Mouse (Mus musculus): ENCODE measurements at regions not wholly inside any gene's neighbourhood (a gene's known extent, or its start where the extent isn't known, plus 50 kb on each side); places are given as distances from the start of the nearest gene placed in this dataset.

DNA sequence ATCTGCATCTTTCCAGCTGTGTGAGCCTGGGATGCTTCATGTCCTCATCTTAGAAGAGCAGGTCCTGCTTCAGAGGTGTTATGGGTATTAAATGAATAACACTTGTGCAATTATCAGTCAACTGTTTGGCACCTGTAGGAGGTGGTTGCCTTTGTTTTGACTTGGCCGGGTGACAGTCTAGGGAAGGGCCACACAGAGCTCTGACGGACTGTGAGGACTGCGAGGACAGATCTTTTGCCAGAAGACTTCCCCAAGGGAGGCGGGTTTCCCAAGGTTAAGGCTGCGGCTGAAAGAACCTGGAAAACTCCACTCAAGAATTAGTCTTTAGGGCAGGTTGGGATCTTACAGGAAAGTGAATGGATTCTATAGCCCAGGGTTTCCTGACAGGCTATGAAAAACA lies 239.8 kb downstream of the Ikzf2 start:
- WGBS (ENCODE audit: insufficient replicate concordance) = 77% methylated on average over 5 of the region's 5 CpGs
- no peaks in the 10 kb centered on the region for H3K9me3 ChIP-seq (replicated peaks; ENCODE audit: control insufficient read depth, low read length)
- no peaks in the 10 kb centered on the region for H3K36me3 ChIP-seq (ENCODE audit: control insufficient read depth, insufficient read depth, low read length)
- H3K27me3 ChIP-seq (ENCODE audit: control insufficient read depth, insufficient read depth, low read length) = no peaks in the 10 kb centered on the region
- no peak overlapping the region for H3K27ac ChIP-seq (ENCODE audit: low read depth, low read length)
- H3K4me1 ChIP-seq (ENCODE audit: control insufficient read depth, insufficient read depth, low read length) = no peaks in the 10 kb centered on the region
- H3K4me3 ChIP-seq (ENCODE audit: low read depth, low read length) = no peak overlapping the region
- ATAC-seq (replicated peaks; ENCODE audit: insufficient number of reproducible peaks, low FRiP score, low TSS enrichment) = no peak
- no peak overlapping the region for H3K4me2 ChIP-seq
- no peak overlapping the region for H3K9ac ChIP-seq (ENCODE audit: low read depth, low read length)

DNA sequence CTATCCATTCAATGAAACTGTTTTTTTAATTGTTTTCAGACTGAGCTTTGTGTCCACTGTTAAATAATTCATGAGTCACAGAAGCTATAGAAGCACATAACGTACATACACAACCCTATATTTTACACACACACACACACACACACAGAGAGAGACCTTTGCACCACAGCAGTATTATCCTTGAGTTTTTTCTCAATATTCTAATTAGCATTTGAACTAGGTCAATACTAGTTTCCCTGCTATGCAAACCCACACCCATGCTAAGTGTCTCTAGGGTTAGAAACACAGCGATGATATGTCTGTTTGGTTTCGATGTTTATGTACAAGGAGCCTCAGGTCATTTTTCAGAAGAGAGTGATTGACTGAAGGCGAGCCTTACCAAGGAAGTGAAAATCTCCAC lies 242.3 kb downstream of the Ikzf2 start:
- Histone ChIP-seq H3K27ac (ENCODE audit: low read depth, low read length) (no peak overlapping the region), H3K4me1 (ENCODE audit: control insufficient read depth, insufficient read depth, low read length) (no peaks in the 10 kb centered on the region), H3K36me3 (ENCODE audit: control insufficient read depth, insufficient read depth, low read length) (no peaks in the 10 kb centered on the region), H3K9ac (ENCODE audit: low read depth, low read length) (no peak overlapping the region), H3K27me3 (ENCODE audit: control insufficient read depth, insufficient read depth, low read length) (no peaks in the 10 kb centered on the region), H3K4me2 (no peak overlapping the region), H3K9me3 (replicated peaks; ENCODE audit: control insufficient read depth, low read length) (no peaks in the 10 kb centered on the region), H3K4me3 (ENCODE audit: low read depth, low read length) (no peak overlapping the region)
- no peak for ATAC-seq (replicated peaks; ENCODE audit: insufficient number of reproducible peaks, low FRiP score, low TSS enrichment)
- 82% methylated on average over 4 of the region's 4 CpGs for WGBS (ENCODE audit: insufficient replicate concordance)

DNA sequence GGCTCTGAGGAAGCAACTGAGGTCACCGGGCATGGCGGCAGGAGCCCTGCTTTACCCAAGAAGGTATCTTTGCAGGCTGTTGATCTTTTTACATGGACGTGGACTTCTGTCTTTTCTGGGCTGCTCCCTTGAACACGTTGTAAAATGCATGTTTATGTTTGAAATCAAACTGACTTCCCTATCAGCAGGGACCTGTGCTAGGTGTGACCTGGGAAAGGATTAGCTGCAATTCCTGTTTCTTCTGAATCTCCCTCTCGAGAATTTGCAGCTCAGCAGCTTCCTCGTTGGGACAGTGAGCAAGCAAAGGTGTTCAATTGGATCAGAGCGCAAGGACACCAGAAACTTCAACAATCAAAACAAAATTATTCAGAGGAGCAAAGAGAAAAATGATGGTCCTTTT lies 243.6 kb downstream of the Ikzf2 start:
- WGBS (ENCODE audit: insufficient replicate concordance) = 56% methylated on average over 7 of the region's 7 CpGs

DNA sequence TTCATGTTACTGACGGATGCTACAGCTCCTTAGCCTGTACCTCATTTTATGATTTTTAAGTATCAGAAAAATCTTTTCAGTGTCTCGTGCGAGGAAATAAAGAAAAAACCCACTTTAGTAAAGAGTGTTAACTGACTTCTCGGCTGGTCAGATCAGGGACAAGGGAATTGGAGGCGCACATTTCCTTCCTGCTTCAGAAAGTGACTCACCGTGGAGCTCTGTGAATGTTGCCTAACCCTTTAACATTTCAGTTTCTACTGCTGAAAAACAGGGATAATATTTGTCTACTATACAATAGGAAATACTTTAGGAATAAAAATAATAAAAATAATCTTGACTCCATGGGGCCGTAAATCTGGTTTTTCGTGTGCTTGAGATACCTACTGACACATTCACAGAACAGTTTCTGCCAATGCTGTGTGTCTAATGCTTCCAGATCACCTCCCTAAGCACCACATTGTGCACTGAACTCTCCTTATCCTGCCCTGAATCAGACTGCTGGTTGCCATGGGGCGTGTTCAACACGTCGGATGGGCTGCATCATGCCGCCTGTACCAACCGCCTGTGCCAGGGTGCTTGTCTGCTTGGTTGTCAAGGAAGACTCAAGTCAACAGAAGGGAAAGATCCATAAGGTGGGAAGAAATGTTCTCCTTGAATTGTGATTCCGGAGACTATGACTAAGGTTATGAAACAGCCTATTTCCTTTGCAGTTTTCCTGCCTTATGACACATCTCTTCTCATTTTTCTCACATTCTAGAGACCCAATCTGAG lies 246.3 kb downstream of the Ikzf2 start:
- Histone ChIP-seq H3K27ac (ENCODE audit: low read depth, low read length) (no peak overlapping the region), H3K36me3 (ENCODE audit: control insufficient read depth, insufficient read depth, low read length) (no peaks in the 10 kb centered on the region), H3K4me3 (ENCODE audit: low read depth, low read length) (no peak overlapping the region), H3K9ac (ENCODE audit: low read depth, low read length) (no peak overlapping the region), H3K27me3 (ENCODE audit: control insufficient read depth, insufficient read depth, low read length) (no peaks in the 10 kb centered on the region), H3K4me1 (ENCODE audit: control insufficient read depth, insufficient read depth, low read length) (no peaks in the 10 kb centered on the region), H3K4me2 (no peak overlapping the region), H3K9me3 (replicated peaks; ENCODE audit: control insufficient read depth, low read length) (no peaks in the 10 kb centered on the region)
- 83% methylated on average over 14 of the region's 14 CpGs for WGBS (ENCODE audit: insufficient replicate concordance)
- ATAC-seq (replicated peaks; ENCODE audit: insufficient number of reproducible peaks, low FRiP score, low TSS enrichment) = no peak

More for the DNA sequence above, 243.6 kb downstream of the Ikzf2 start:
- Histone ChIP-seq H3K9me3 (replicated peaks; ENCODE audit: control insufficient read depth, low read length) (no peaks in the 10 kb centered on the region), H3K4me3 (ENCODE audit: low read depth, low read length) (no peak overlapping the region), H3K4me1 (ENCODE audit: control insufficient read depth, insufficient read depth, low read length) (no peaks in the 10 kb centered on the region), H3K27ac (ENCODE audit: low read depth, low read length) (no peak overlapping the region), H3K4me2 (no peak overlapping the region), H3K9ac (ENCODE audit: low read depth, low read length) (no peak overlapping the region), H3K36me3 (ENCODE audit: control insufficient read depth, insufficient read depth, low read length) (no peaks in the 10 kb centered on the region), H3K27me3 (ENCODE audit: control insufficient read depth, insufficient read depth, low read length) (no peaks in the 10 kb centered on the region)
- no peak for ATAC-seq (replicated peaks; ENCODE audit: insufficient number of reproducible peaks, low FRiP score, low TSS enrichment)

DNA sequence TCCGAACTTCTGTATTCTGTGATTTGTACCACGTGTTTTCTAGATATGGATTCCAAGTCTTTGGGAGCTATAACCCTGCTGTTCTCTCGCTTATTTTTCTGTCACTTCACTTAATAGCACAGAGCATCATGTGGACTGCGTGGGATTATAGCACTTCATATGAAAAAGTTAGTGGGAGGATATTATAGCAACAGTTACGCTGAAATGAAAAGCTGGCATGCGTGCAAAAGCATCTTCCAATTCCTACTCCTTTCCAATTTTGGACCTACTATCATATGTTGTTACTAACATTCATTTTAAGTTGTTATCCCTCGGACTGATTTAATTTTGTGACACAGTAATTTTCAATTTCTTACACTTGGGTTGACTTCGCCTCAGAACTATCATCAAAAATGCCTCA lies 250.0 kb downstream of the Ikzf2 start:
- no peaks in the 10 kb centered on the region; the same call in 1 of the 2 replicates for H3K4me1 ChIP-seq (ENCODE audit: control insufficient read depth, insufficient read depth, low read length)
- no peaks in the 10 kb centered on the region for H3K36me3 ChIP-seq (ENCODE audit: control insufficient read depth, insufficient read depth, low read length)
- no peaks in the 10 kb centered on the region for H3K27me3 ChIP-seq (ENCODE audit: control insufficient read depth, insufficient read depth, low read length)
- no peak overlapping the region for H3K4me2 ChIP-seq
- H3K27ac ChIP-seq (ENCODE audit: low read depth, low read length) = no peak overlapping the region
- no peak overlapping the region for H3K4me3 ChIP-seq (ENCODE audit: low read depth, low read length)
- 88% methylated on average over 8 of the region's 8 CpGs for WGBS (ENCODE audit: insufficient replicate concordance)
- no peak for ATAC-seq (replicated peaks; ENCODE audit: insufficient number of reproducible peaks, low FRiP score, low TSS enrichment)
- H3K9ac ChIP-seq (ENCODE audit: low read depth, low read length) = no peak overlapping the region
- H3K9me3 ChIP-seq (replicated peaks; ENCODE audit: control insufficient read depth, low read length) = no peaks in the 10 kb centered on the region

DNA sequence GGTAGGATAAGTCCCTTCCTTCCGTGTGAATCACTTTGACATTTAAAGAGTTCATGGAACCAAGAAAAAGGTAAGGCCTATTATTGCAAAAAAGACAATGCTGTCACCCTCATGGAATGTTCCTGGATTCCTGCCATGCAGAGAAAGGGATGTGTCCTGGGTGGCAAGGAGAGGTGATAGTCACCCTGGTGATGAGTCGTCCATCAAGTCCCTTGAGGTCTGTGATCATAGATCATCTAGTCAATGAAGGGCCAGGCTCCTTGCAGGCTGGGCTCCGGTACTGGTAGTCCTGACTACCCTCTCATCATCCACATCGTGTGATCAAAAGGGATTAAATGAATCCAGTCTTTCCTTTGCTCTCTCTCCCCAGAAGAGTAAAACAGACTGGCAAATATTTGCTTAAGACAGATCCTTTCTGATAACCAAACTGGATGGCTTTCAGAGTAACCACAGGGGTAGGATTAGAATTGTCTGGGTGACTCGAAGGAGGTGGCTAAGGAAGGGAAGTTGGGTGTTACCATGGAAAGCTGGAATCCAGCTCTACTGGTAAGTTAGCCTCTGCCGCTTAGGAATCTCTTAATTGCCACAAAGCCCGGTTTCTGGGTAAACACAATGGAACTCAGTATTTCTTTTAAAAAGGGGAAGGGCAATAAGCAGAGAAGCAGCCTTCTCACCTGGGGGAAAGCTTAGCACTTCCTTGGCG lies 253.2 kb downstream of the Ikzf2 start:
- Histone ChIP-seq H3K36me3 (ENCODE audit: control insufficient read depth, insufficient read depth, low read length) (no peaks in the 10 kb centered on the region), H3K4me3 (ENCODE audit: low read depth, low read length) (no peak overlapping the region), H3K9me3 (replicated peaks; ENCODE audit: control insufficient read depth, low read length) (no peaks in the 10 kb centered on the region), H3K4me1 (ENCODE audit: control insufficient read depth, insufficient read depth, low read length) (no peaks in the 10 kb centered on the region; the same call in 1 of the 2 replicates), H3K4me2 (no peak overlapping the region), H3K9ac (ENCODE audit: low read depth, low read length) (no peak overlapping the region), H3K27me3 (ENCODE audit: control insufficient read depth, insufficient read depth, low read length) (no peaks in the 10 kb centered on the region), H3K27ac (ENCODE audit: low read depth, low read length) (no peak overlapping the region)
- no peak for ATAC-seq (replicated peaks; ENCODE audit: insufficient number of reproducible peaks, low FRiP score, low TSS enrichment)
- WGBS (ENCODE audit: insufficient replicate concordance) = 56% methylated on average over 8 of the region's 8 CpGs

DNA sequence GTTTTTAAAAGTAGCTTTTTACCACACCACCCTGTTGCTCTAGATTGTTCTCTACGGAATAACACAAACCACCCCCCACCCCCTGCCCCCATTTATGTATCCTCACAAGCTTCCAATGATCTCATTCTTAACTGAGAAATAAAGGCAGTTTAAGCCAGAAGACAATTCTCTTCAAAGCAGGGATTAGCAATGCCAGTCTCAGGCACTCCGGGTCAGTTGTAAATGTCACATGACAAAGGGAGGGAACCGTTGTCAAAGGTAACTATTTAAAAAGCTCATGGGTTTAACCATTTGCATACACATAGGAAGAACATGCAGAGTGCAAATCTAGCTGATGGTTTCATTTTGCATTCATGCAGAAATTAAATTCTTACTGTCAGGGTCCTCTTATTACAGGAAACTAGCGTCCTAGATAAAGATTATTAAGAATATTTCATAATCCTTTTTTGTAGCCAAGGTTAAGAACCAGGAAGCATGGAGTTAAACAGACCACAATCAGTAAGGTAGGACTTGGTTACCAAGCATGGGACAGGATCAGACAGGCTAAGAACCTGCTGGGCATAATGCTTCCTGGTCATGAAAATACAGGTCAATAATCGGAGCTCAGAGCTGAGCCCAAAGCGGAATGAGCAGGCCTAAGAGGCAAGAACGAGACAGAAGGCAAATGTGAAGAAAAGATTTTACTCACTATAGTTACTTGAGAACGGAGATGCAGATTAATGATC lies 256.2 kb downstream of the Ikzf2 start:
- Histone ChIP-seq H3K9me3 (replicated peaks; ENCODE audit: control insufficient read depth, low read length) (no peaks in the 10 kb centered on the region), H3K27ac (ENCODE audit: low read depth, low read length) (no peak overlapping the region), H3K4me1 (ENCODE audit: control insufficient read depth, insufficient read depth, low read length) (no peaks in the 10 kb centered on the region; the same call in 1 of the 2 replicates), H3K9ac (ENCODE audit: low read depth, low read length) (no peak overlapping the region), H3K4me3 (ENCODE audit: low read depth, low read length) (no peak overlapping the region), H3K36me3 (ENCODE audit: control insufficient read depth, insufficient read depth, low read length) (no peaks in the 10 kb centered on the region), H3K27me3 (ENCODE audit: control insufficient read depth, insufficient read depth, low read length) (no peaks in the 10 kb centered on the region), H3K4me2 (no peak overlapping the region)
- WGBS (ENCODE audit: insufficient replicate concordance) = 73% methylated on average over 8 of the region's 8 CpGs
- no peak for ATAC-seq (replicated peaks; ENCODE audit: insufficient number of reproducible peaks, low FRiP score, low TSS enrichment)

DNA sequence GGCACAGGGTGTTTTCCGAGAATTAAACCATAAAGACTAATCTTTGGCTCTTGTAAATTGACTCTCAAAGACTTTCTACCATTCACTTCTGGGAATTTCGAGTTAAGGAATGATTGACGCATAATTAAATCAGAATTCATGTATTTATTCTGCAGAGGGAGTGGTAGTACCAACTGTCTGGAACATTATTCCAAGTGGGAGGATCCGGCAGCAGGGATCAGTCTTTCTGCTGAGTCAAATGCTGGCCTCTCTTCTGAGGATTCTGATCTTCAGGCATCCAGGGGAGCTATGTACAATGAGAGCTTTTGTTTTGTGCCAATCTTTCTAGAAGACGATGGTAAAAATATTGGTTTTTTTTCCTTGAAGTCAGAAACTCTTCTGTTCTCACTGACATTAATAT lies 257.4 kb downstream of the Ikzf2 start:
- 76% methylated on average over 5 of the region's 5 CpGs for WGBS (ENCODE audit: insufficient replicate concordance)
- no peaks in the 10 kb centered on the region; the same call in 1 of the 2 replicates for H3K4me1 ChIP-seq (ENCODE audit: control insufficient read depth, insufficient read depth, low read length)
- no peak overlapping the region for H3K4me3 ChIP-seq (ENCODE audit: low read depth, low read length)
- H3K27ac ChIP-seq (ENCODE audit: low read depth, low read length) = no peak overlapping the region
- no peaks in the 10 kb centered on the region for H3K9me3 ChIP-seq (replicated peaks; ENCODE audit: control insufficient read depth, low read length)
- no peak overlapping the region for H3K9ac ChIP-seq (ENCODE audit: low read depth, low read length)
- no peaks in the 10 kb centered on the region for H3K36me3 ChIP-seq (ENCODE audit: control insufficient read depth, insufficient read depth, low read length)
- no peak overlapping the region for H3K4me2 ChIP-seq
- no peak for ATAC-seq (replicated peaks; ENCODE audit: insufficient number of reproducible peaks, low FRiP score, low TSS enrichment)
- H3K27me3 ChIP-seq (ENCODE audit: control insufficient read depth, insufficient read depth, low read length) = no peaks in the 10 kb centered on the region

Data from heart, embryonic 11.5 days (tissue).